Mouse (Mus musculus) kidney, embryonic 14.5 days (tissue): ENCODE data around the gene Ptk6. TPM values are rescaled to one million over a fixed set of nuclear protein-coding genes. Genes with fewer than 3 reads are reported as not detected.

Source experiments
- polyA plus RNA-seq: library from polyadenylated mRNA; unstranded; fragments of >200 nt; fragmentation: Nextera tagmentation; extraction: Ambion mirVana; gene quantifications from 2 replicates; pipeline ENCODE4 v1.2.1, GENCODE M21; 2014

Gene Ptk6
- polyA plus RNA-seq, 1 experiment from 2014 or later = not detected

Other genes with a start within 250 kb of the Ptk6 start
- 39.0 and 44.1 TPM in 2 replicates for gene Nkain4, start 248.1 kb downstream of the Ptk6 start, polyA plus RNA-seq
- 55.1 and 71.3 TPM in 2 replicates for gene Arfgap1, start 235.6 kb downstream of the Ptk6 start, polyA plus RNA-seq
- 0.21 and 0.50 TPM in 2 replicates for gene Col20a1, start 216.3 kb downstream of the Ptk6 start, polyA plus RNA-seq
- gene Chrna4, start 159.2 kb downstream of the Ptk6 start, polyA plus RNA-seq = 3.8 and 5.3 TPM in 2 replicates
- gene Kcnq2, start 67.5 kb downstream of the Ptk6 start, polyA plus RNA-seq = not detected in 2 replicates
- not detected in 2 replicates for gene Eef1a2, start 45.8 kb downstream of the Ptk6 start, polyA plus RNA-seq
- 387 and 477 TPM in 2 replicates for gene Ppdpf, start 15.5 kb downstream of the Ptk6 start, polyA plus RNA-seq
- 0.14 and 0.24 TPM in 2 replicates for gene Srms, start 10.4 kb upstream of the Ptk6 start, polyA plus RNA-seq
- 0.58 TPM in 1 of 2 replicates, not detected in the other for gene Fndc11, start 17.2 kb upstream of the Ptk6 start, polyA plus RNA-seq
- gene Helz2, start 39.2 kb upstream of the Ptk6 start, polyA plus RNA-seq = 1.3 and 1.4 TPM in 2 replicates
- gene Gmeb2, start 85.2 kb upstream of the Ptk6 start, polyA plus RNA-seq = 9.4 and 17.9 TPM in 2 replicates
- gene Stmn3, start 111.7 kb upstream of the Ptk6 start, polyA plus RNA-seq = 0.46 and 0.62 TPM in 2 replicates
- 40.0 and 59.2 TPM in 2 replicates for gene Rtel1, start 117.0 kb upstream of the Ptk6 start, polyA plus RNA-seq
- 25.7 and 39.0 TPM in 2 replicates for gene Zgpat, start 162.1 kb upstream of the Ptk6 start, polyA plus RNA-seq
- 51.5 and 53.9 TPM in 2 replicates for gene Arfrp1, start 162.6 kb upstream of the Ptk6 start, polyA plus RNA-seq
- gene Lime1, start 177.3 kb upstream of the Ptk6 start, polyA plus RNA-seq = 17.3 and 22.1 TPM in 2 replicates